Mouse (Mus musculus) liver, embryonic 11.5 days (tissue): Measurements from ENCODE around the gene Epha5. TPM values are rescaled to one million over a fixed set of nuclear protein-coding genes. Genes with fewer than 3 reads are reported as not detected.

Source experiments
- ATAC-seq: fragments of 200-750 bp; cut with Nextera tagmentation; replicated peaks from 2 replicates; pipeline ENCODE4 v1.8.0; 2017; ENCODE audit warnings: moderate number of reproducible peaks, mild to moderate bottlenecking, moderate TSS enrichment, moderate library complexity; ENCODE audit not compliant: low FRiP score
- DNase-seq: peaks from one replicate; pipeline ENCODE4 v3.0.0-alpha.2; 2017; ENCODE audit warnings: low spot score
- H3K27ac ChIP-seq: fragments of 300-500 bp; sonication (generic); 2 replicates; pipeline ENCODE4 v1.5.1; 2014; ENCODE audit warnings: mild to moderate bottlenecking, low read depth, low read length, control low read depth
- H3K27me3 ChIP-seq: fragments of 300-500 bp; sonication (generic); replicated peaks from 2 replicates; pipeline ENCODE4 v1.6.1; 2014; ENCODE audit warnings: low read length, mixed read lengths; ENCODE audit not compliant: control insufficient read depth, insufficient read depth
- H3K36me3 ChIP-seq: fragments of 300-500 bp; sonication (generic); 2 replicates; pipeline ENCODE4 v1.6.1; 2014; ENCODE audit warnings: mild to moderate bottlenecking, low read length, moderate library complexity, mixed read lengths; ENCODE audit not compliant: control insufficient read depth, insufficient read depth
- H3K4me1 ChIP-seq: fragments of 300-500 bp; sonication (generic); replicated peaks from 2 replicates; pipeline ENCODE4 v1.6.1; 2014; ENCODE audit warnings: low read length, mixed read lengths; ENCODE audit not compliant: control insufficient read depth, insufficient read depth
- H3K4me2 ChIP-seq: fragments of 300-500 bp; sonication (generic); 2 replicates; pipeline ENCODE4 v1.6.1; 2014; ENCODE audit warnings: mild to moderate bottlenecking, control low read depth, moderate library complexity
- H3K4me3 ChIP-seq: fragments of 300-500 bp; sonication (generic); 2 replicates; pipeline ENCODE4 v1.5.1; 2014; ENCODE audit warnings: low read depth, low read length, control low read depth
- H3K9ac ChIP-seq: fragments of 300-500 bp; sonication (generic); 2 replicates; pipeline ENCODE4 v1.6.1; 2014; ENCODE audit warnings: low read depth, low read length, control low read depth
- H3K9me3 ChIP-seq: fragments of 300-500 bp; sonication (generic); 2 replicates; pipeline ENCODE4 v1.6.1; 2016; ENCODE audit warnings: low read length, inconsistent platforms, mixed read lengths; ENCODE audit not compliant: control insufficient read depth
- WGBS: fragments of 180-500 bp; shearing (Covaris S2); extraction: QIAGEN DNeasy Blood & Tissue Kit; methylation state at CpG from one replicate; pipeline ENCODE4 v1.1.7; 2014; 5-methylcytosine and 5-hydroxymethylcytosine counted together
- polyA plus RNA-seq: library from polyadenylated mRNA; unstranded; fragments of >200 nt; fragmentation: Nextera tagmentation; extraction: Ambion mirVana; gene quantifications from 2 replicates; pipeline ENCODE4 v1.2.1, GENCODE M21; 2014

The Epha5 gene
- polyA plus RNA-seq, 1 experiment from 2014 or later = 0.07 TPM

- no peaks in the 10 kb centered on the region for H3K9me3 ChIP-seq
- no peaks in the 10 kb centered on the region for H3K27me3 ChIP-seq
- no peak overlapping the region for H3K4me2 ChIP-seq
- no peak overlapping the region for H3K4me3 ChIP-seq
- 44% methylated on average over 2 of the region's 2 CpGs for WGBS
- H3K36me3 ChIP-seq = no peaks in the 10 kb centered on the region
- H3K4me1 ChIP-seq = no peaks in the 10 kb centered on the region
- DNase-seq (no peak), ATAC-seq (no peak)
- no peak overlapping the region for H3K9ac ChIP-seq
- no peak overlapping the region for H3K27ac ChIP-seq
These were observed 8.8 kb downstream of the Epha5 start for GRCm38 (mm10) chr5:84408370-84408769.

GRCm38 (mm10) chr5:84397085-84397484, 20.1 kb downstream of the Epha5 start:
- H3K27ac ChIP-seq = no peak overlapping the region
- WGBS = 75% methylated on average over 1 of the region's 1 CpGs
- H3K4me3 ChIP-seq = no peak overlapping the region
- H3K27me3 ChIP-seq = no peaks in the 10 kb centered on the region
- no peak overlapping the region for H3K4me2 ChIP-seq
- H3K9ac ChIP-seq = no peak overlapping the region
- no peaks in the 10 kb centered on the region for H3K4me1 ChIP-seq
- H3K9me3 ChIP-seq = no peaks in the 10 kb centered on the region
- no peak for ATAC-seq
- DNase-seq = no peak
- H3K36me3 ChIP-seq = no peaks in the 10 kb centered on the region

- H3K36me3 ChIP-seq = no peaks in the 10 kb centered on the region
- no peaks in the 10 kb centered on the region for H3K4me1 ChIP-seq
- no peaks in the 10 kb centered on the region for H3K9me3 ChIP-seq
- no peaks in the 10 kb centered on the region for H3K27me3 ChIP-seq
- 60% methylated on average over 4 of the region's 5 CpGs for WGBS
- no peak overlapping the region for H3K9ac ChIP-seq
- H3K4me3 ChIP-seq = no peak overlapping the region
- DNase-seq = no peak
- no peak for ATAC-seq
- no peak overlapping the region for H3K27ac ChIP-seq
- no peak overlapping the region for H3K4me2 ChIP-seq
These were observed 51.8 kb downstream of the Epha5 start for GRCm38 (mm10) chr5:84365334-84365733.

DNA sequence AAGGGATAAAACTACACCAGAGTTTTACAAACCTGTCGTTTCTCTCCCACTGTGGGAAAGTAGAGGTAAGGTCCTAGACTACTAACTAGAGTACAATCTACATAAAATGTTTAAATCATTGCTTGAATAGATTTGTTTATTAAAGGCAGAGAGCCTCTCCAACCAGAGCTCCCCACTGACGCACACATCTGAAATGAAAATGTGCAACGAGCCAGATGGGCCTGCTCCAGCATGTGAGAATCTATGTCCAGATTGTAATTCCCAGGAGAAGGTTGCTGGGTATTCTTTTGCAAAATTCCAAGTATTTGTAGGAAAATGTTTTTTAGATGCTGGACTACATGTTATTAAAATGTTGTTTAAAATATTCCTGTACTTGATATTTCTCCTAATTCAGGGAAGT, 57.8 kb downstream of the Epha5 start:
- no peak for DNase-seq
- Histone ChIP-seq H3K9ac (no peak overlapping the region), H3K36me3 (no peaks in the 10 kb centered on the region), H3K27me3 (no peaks in the 10 kb centered on the region), H3K4me1 (no peaks in the 10 kb centered on the region), H3K4me2 (no peak overlapping the region), H3K4me3 (no peak overlapping the region), H3K9me3 (no peaks in the 10 kb centered on the region), H3K27ac (no peak overlapping the region)
- WGBS = 85% methylated on average over 3 of the region's 3 CpGs
- ATAC-seq = no peak

- no peaks in the 10 kb centered on the region for H3K9me3 ChIP-seq
- H3K9ac ChIP-seq = no peak overlapping the region
- H3K4me1 ChIP-seq = no peaks in the 10 kb centered on the region
- DNase-seq (no peak), ATAC-seq (no peak)
- H3K27me3 ChIP-seq = no peaks in the 10 kb centered on the region
- no peak overlapping the region for H3K27ac ChIP-seq
- H3K36me3 ChIP-seq = no peaks in the 10 kb centered on the region
- WGBS = 75% methylated on average over 5 of the region's 5 CpGs
- no peak overlapping the region for H3K4me2 ChIP-seq
- no peak overlapping the region for H3K4me3 ChIP-seq
These were observed 64.1 kb downstream of the Epha5 start for GRCm38 (mm10) chr5:84353069-84353468.

DNA sequence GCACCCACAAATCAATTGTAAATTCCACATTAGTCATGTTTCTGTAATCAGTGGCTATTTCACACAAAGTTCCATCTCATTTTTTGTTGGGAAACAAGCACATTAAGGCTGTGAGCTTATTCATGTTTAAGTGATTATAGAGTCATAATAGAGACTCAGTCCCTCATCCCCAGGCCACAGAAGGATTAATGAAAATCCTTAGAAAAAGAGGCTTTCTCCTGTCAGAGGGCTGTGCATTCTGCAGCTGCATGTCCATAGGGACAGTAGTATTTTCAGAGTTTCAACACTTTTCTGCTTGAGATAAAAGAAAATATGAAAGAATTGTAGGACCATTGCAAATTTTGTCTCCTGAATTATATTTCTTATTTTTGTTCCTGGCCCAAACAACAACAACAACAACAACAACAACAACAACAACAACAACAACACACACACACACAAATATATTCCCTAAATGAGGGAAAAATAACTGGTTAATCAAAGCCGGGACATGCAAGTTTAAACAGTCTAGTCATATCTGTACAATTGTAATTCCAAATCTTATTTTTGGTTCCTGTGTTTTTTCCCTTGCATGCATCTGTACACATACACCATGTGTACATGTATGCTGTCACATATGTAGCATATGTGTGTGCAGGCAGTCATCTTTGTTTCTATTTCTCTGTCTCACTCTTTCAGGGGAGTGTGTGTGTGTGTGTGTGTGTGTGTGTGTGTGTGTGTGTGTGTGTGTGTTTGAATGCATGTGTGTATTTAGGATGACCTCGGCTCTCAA, 70.3 kb downstream of the Epha5 start:
- H3K9ac ChIP-seq = no peak overlapping the region
- 72% methylated on average over 2 of the region's 2 CpGs for WGBS

GRCm38 (mm10) chr5:84335834-84336465, 81.2 kb downstream of the Epha5 start:
- 71% methylated on average over 3 of the region's 3 CpGs for WGBS
- H3K4me3 ChIP-seq = no peak overlapping the region
- no peak for ATAC-seq

More for the DNA sequence above, 70.3 kb downstream of the Epha5 start:
- Histone ChIP-seq H3K27me3 (no peaks in the 10 kb centered on the region), H3K36me3 (no peaks in the 10 kb centered on the region), H3K9me3 (no peaks in the 10 kb centered on the region), H3K4me3 (no peak overlapping the region), H3K4me2 (no peak overlapping the region), H3K4me1 (no peaks in the 10 kb centered on the region), H3K27ac (no peak overlapping the region)
- ATAC-seq = no peak
- DNase-seq = no peak

DNA sequence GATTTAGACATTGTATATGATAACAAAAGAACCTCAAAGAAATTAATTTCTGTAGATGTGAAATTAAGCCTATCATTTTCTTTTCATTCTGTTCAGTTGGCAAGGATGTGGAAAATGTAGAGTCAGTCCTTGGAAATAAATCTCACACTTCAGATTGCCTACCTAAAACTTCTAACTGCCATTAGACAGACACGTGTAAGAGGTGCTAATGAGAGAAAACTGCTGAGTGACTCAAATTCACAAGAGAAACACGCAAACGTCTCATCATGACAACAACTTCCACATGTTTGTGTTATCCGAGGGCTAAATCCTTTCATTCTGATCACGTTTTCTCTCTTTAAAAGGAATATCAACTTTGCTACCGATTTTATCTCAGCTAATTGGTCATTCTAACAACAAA, 82.7 kb downstream of the Epha5 start:
- no peaks in the 10 kb centered on the region for H3K4me1 ChIP-seq
- H3K4me3 ChIP-seq = no peak overlapping the region
- H3K9ac ChIP-seq = no peak overlapping the region
- WGBS = 81% methylated on average over 6 of the region's 6 CpGs
- H3K36me3 ChIP-seq = no peaks in the 10 kb centered on the region
- DNase-seq (no peak), ATAC-seq (no peak)
- no peaks in the 10 kb centered on the region for H3K9me3 ChIP-seq
- H3K27me3 ChIP-seq = no peaks in the 10 kb centered on the region
- no peak overlapping the region for H3K4me2 ChIP-seq
- H3K27ac ChIP-seq = no peak overlapping the region

More at GRCm38 (mm10) chr5:84335834-84336465, 81.2 kb downstream of the Epha5 start:
- Histone ChIP-seq H3K36me3 (no peaks in the 10 kb centered on the region), H3K4me2 (no peak overlapping the region), H3K9ac (no peak overlapping the region), H3K27me3 (no peaks in the 10 kb centered on the region), H3K27ac (no peak overlapping the region), H3K9me3 (no peaks in the 10 kb centered on the region), H3K4me1 (no peaks in the 10 kb centered on the region)
- no peak for DNase-seq

DNA sequence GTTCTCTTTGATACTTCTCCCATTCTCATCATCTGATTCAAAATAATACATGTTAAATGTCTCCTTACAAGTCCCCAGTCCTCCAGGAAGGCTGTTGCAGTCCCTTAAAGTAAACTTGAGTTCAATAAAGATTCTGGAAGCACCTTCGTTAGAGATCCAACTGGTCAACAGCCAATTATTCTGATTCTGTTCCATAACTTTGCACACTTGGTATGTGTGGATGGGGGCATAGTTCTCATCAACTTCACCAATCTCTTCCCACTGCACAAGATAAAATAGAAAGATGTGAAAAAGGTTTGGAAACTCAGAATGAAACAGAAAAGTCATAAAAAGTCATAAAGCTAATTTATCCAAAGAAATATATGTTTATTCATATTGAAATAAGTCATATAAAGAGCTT, 85.6 kb downstream of the Epha5 start:
- H3K9ac ChIP-seq = no peak overlapping the region
- DNase-seq = no peak
- no peaks in the 10 kb centered on the region for H3K9me3 ChIP-seq
- 93% methylated on average over 1 of the region's 1 CpGs for WGBS
- H3K36me3 ChIP-seq = no peaks in the 10 kb centered on the region
- ATAC-seq = no peak
- H3K27me3 ChIP-seq = no peaks in the 10 kb centered on the region
- no peak overlapping the region for H3K4me2 ChIP-seq
- no peaks in the 10 kb centered on the region for H3K4me1 ChIP-seq
- H3K4me3 ChIP-seq = no peak overlapping the region
- H3K27ac ChIP-seq = no peak overlapping the region
